Mouse (Mus musculus): ENCODE measurements around the gene Pid1.

DNA sequence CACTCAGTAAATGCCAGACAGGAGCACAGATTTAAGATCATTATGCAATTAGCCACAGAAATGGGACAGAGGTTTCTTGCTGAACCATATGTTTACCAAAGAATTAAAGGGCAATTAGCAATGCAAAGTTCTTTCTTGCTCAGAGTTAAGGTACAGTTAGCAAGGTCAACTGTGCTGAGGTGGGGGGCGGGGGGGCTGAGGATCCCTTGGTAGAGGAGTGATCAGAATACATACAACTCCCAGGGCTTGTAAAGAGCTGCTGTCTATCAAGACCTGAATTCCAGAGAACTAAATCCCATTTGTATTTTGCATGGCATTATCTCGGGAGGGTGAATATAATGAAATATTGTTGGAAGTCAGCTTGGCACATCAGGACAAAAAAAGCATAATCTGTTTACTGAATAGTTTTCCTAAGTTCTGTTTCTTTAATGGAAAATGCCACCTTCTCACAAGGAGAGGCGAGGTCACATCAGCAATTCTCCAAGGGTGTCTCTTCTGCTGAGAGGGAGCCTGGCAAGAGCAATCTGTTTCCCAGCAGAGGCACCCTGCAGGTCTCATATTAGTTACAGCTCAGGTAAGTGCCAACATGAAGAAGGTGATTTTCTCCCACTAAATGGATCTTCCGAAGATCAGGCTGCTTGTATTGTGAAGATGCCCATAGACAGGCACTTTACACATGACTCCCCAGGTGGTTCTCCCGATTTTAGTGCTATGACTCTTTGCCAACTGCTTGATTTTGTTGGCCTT lies 306.9 kb downstream of the Pid1 start:
- no peak for TF ChIP-seq CTCF (IDR thresholded peaks at IDR 0.05; ENCODE audit: low read depth, low read length)
- TF ChIP-seq POLR2A (IDR thresholded peaks at IDR 0.05; ENCODE audit: insufficient read depth, low read length), result no peak
- no peak for TF ChIP-seq EP300 (IDR thresholded peaks at IDR 0.05; ENCODE audit: insufficient read depth, low read depth, low read length)
